23 mouse cellular contexts compared by ENCODE assay signal in the genomic region with DNA sequence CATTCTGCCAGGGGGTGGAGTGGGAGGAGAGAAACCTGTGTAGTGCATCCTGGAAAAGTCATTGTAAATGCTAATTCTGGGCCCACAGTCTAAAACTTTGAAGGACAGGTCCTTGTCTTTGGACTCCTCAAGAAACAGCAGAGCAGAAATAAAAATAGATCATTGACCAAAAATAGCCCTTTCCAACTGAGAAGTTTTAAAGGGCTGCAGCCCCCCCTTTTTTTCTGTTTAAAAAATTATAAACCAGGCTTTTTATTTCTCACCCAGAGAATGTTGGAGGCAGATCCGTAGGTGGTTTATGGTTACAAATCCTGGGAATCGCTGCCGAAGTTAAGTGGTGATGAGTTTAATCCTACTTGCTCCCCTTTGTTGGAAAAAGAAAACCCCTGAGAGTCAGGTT.
DNase-seq lines count a peak whose midpoint lies in the region; ATAC-seq lines count a peak whose summit lies in the region.
"Had no signal": no experiment of that assay in that cellular context is flagged by ENCODE, and none has a peak within 500 bp of the region (broad histone marks: within the 10 kb centered on the region; RNA-seq: fewer than 3 reads in every experiment).

No protein-coding gene starts in this region.

- H3K27me3 ChIP-seq in embryonic facial prominence, embryonic 14.5 days (replicated peaks; ENCODE audit: control insufficient read depth, insufficient read depth, low read length) = no peaks in the 10 kb centered on the region
- H3K27me3 ChIP-seq in embryonic facial prominence, embryonic 10.5 days (replicated peaks; ENCODE audit: low read depth, poor library complexity, severe bottlenecking) = no peaks in the 10 kb centered on the region
- H3K27me3 ChIP-seq in kidney, embryonic 14.5 days (ENCODE audit: control insufficient read depth, insufficient read depth, low read length) = no peaks in the 10 kb centered on the region
- no peaks in the 10 kb centered on the region for H3K27me3 ChIP-seq in kidney, embryonic 16.5 days (ENCODE audit: insufficient read depth, low read length)
- H3K27me3 ChIP-seq: embryonic facial prominence, embryonic 12.5 days; forebrain, embryonic 15.5 days; hindbrain, embryonic 12.5 days; hindbrain, embryonic 15.5 days had no signal

- 29% methylated on average over 3 of the region's 3 CpGs for WGBS in embryonic facial prominence, embryonic 14.5 days
- WGBS in embryonic facial prominence, embryonic 10.5 days = 65% methylated on average over 3 of the region's 3 CpGs
- 61% methylated on average over 3 of the region's 3 CpGs for WGBS in kidney, embryonic 14.5 days
- WGBS in kidney, embryonic 16.5 days = 58% methylated on average over 3 of the region's 3 CpGs

- H3K9me3 ChIP-seq in embryonic facial prominence, embryonic 14.5 days (ENCODE audit: control insufficient read depth, low read length) = no peaks in the 10 kb centered on the region
- H3K9me3 ChIP-seq in embryonic facial prominence, embryonic 10.5 days = no peaks in the 10 kb centered on the region
- no peaks in the 10 kb centered on the region for H3K9me3 ChIP-seq in kidney, embryonic 14.5 days (ENCODE audit: control insufficient read depth, low read length)
- no peaks in the 10 kb centered on the region for H3K9me3 ChIP-seq in kidney, embryonic 16.5 days (ENCODE audit: low read length)
- H3K9me3 ChIP-seq: embryonic facial prominence, embryonic 12.5 days; forebrain, embryonic 12.5 days; forebrain, embryonic 15.5 days; hindbrain, embryonic 12.5 days; hindbrain, embryonic 15.5 days had no signal

- H3K36me3 ChIP-seq in embryonic facial prominence, embryonic 14.5 days (ENCODE audit: control insufficient read depth, insufficient read depth, low read length) = no peaks in the 10 kb centered on the region
- no peaks in the 10 kb centered on the region for H3K36me3 ChIP-seq in embryonic facial prominence, embryonic 10.5 days (replicated peaks)
- H3K36me3 ChIP-seq in kidney, embryonic 14.5 days (ENCODE audit: control insufficient read depth, insufficient read depth, low read length) = no peaks in the 10 kb centered on the region
- H3K36me3 ChIP-seq in kidney, embryonic 16.5 days (ENCODE audit: insufficient read depth, low read length) = no peaks in the 10 kb centered on the region
- H3K36me3 ChIP-seq: embryonic facial prominence, embryonic 12.5 days; forebrain, embryonic 12.5 days; forebrain, embryonic 15.5 days; hindbrain, embryonic 12.5 days; hindbrain, embryonic 15.5 days had no signal

- DNase-seq in embryonic facial prominence, embryonic 14.5 days (ENCODE audit: low spot score) = peak; percentile 13
- DNase-seq in embryonic facial prominence, embryonic 10.5 days (ENCODE audit: low spot score) = no peak
- DNase-seq in kidney, adult 8-10 months = peak; percentile 42 to 48
- DNase-seq in kidney, adult 11 months = no peak
- peak; percentile 19 for DNase-seq in testis, postnatal 10 days (ENCODE audit: low spot score)
- no peak for DNase-seq in testis, postnatal 14 days (ENCODE audit: low spot score)
- DNase-seq: adrenal gland, adult 8-10 months; adrenal gland, postnatal 25 days; cerebellum, adult 18-20 months; cerebellum, adult 9-10 months; cerebellum, postnatal 14 days; gastrocnemius, postnatal 25 days; heart, adult 2 months had no signal

- no peak overlapping the region for H3K9ac ChIP-seq in embryonic facial prominence, embryonic 14.5 days (ENCODE audit: low read depth, low read length)
- no peak overlapping the region for H3K9ac ChIP-seq in kidney, embryonic 14.5 days (ENCODE audit: low read depth, low read length)
- H3K9ac ChIP-seq in kidney, embryonic 16.5 days (replicated peaks; ENCODE audit: low read length) = no peak overlapping the region
- H3K9ac ChIP-seq: embryonic facial prominence, embryonic 12.5 days; forebrain, embryonic 12.5 days; forebrain, embryonic 15.5 days; hindbrain, embryonic 12.5 days; hindbrain, embryonic 15.5 days had no signal

- no peaks in the 10 kb centered on the region for H3K4me1 ChIP-seq in embryonic facial prominence, embryonic 14.5 days (ENCODE audit: control insufficient read depth, insufficient read depth, low read length)
- no peaks in the 10 kb centered on the region for H3K4me1 ChIP-seq in embryonic facial prominence, embryonic 10.5 days
- peaks cover 7% of the 10 kb centered on the region; the same call in 1 of the 2 replicates for H3K4me1 ChIP-seq in kidney, embryonic 14.5 days (ENCODE audit: control insufficient read depth, insufficient read depth, low read length)
- peaks cover 24% of the 10 kb centered on the region; the same call in 1 of the 2 replicates for H3K4me1 ChIP-seq in kidney, embryonic 16.5 days (ENCODE audit: insufficient read depth, low read length)
- H3K4me1 ChIP-seq: embryonic facial prominence, embryonic 12.5 days; forebrain, embryonic 15.5 days; hindbrain, embryonic 15.5 days had no signal

- H3K4me2 ChIP-seq in embryonic facial prominence, embryonic 14.5 days (ENCODE audit: low read depth, low read length) = no peak overlapping the region
- no peak overlapping the region for H3K4me2 ChIP-seq in kidney, embryonic 14.5 days (replicated peaks; ENCODE audit: low read depth, low read length)
- H3K4me2 ChIP-seq in kidney, embryonic 16.5 days (replicated peaks; ENCODE audit: low read depth, low read length) = no peak overlapping the region
- H3K4me2 ChIP-seq: embryonic facial prominence, embryonic 12.5 days; forebrain, embryonic 12.5 days; forebrain, embryonic 15.5 days; heart, embryonic 11.5 days; hindbrain, embryonic 12.5 days; hindbrain, embryonic 15.5 days had no signal

- H3K4me3 ChIP-seq in embryonic facial prominence, embryonic 14.5 days (ENCODE audit: low read depth, low read length) = no peak overlapping the region
- no peak overlapping the region for H3K4me3 ChIP-seq in embryonic facial prominence, embryonic 10.5 days
- no peak overlapping the region for H3K4me3 ChIP-seq in kidney, embryonic 14.5 days (ENCODE audit: low read length)
- no peak overlapping the region for H3K4me3 ChIP-seq in kidney, embryonic 16.5 days (ENCODE audit: low read length)
- H3K4me3 ChIP-seq: embryonic facial prominence, embryonic 12.5 days; erythroblast, embryonic 14.5 days; forebrain, embryonic 12.5 days; forebrain, embryonic 15.5 days; heart, adult 2 months; hindbrain, embryonic 12.5 days; hindbrain, embryonic 15.5 days had no signal

- no peak overlapping the region for H3K27ac ChIP-seq in embryonic facial prominence, embryonic 14.5 days (replicated peaks; ENCODE audit: low read depth, low read length)
- H3K27ac ChIP-seq in embryonic facial prominence, embryonic 10.5 days (replicated peaks) = no peak overlapping the region
- H3K27ac ChIP-seq in kidney, embryonic 14.5 days (ENCODE audit: low read depth, low read length) = no peak overlapping the region
- peak overlapping the region; percentile 56 for H3K27ac ChIP-seq in kidney, embryonic 16.5 days (ENCODE audit: low read length)
- H3K27ac ChIP-seq: embryonic facial prominence, embryonic 12.5 days; forebrain, embryonic 12.5 days; forebrain, embryonic 15.5 days; heart, adult 2 months; hindbrain, embryonic 12.5 days; hindbrain, embryonic 15.5 days had no signal

- ATAC-seq in embryonic facial prominence, embryonic 14.5 days (ENCODE audit: low read depth) = no peak
- no peak for ATAC-seq in kidney, embryonic 14.5 days (ENCODE audit: low FRiP score, low TSS enrichment)
- no peak for ATAC-seq in kidney, embryonic 16.5 days (ENCODE audit: low FRiP score, low TSS enrichment)
- ATAC-seq: activated CD4-positive, CD25-positive, alpha-beta regulatory T cell, adult 4 months; forebrain, embryonic 15.5 days had no signal

Comparison
In these comparisons a context has a peak if more than half of its experiments do, and no peak if none do; other contexts are left out.
1. DNase-seq: peak in embryonic facial prominence, embryonic 14.5 days (single experiment), kidney, adult 8-10 months (2 of 2) and testis, postnatal 10 days (single experiment); none in embryonic facial prominence, embryonic 10.5 days (single experiment), kidney, adult 11 months (single experiment) and testis, postnatal 14 days (single experiment).